Comparison of ENCODE assay signal across 22 mouse cellular contexts in the genomic region with DNA sequence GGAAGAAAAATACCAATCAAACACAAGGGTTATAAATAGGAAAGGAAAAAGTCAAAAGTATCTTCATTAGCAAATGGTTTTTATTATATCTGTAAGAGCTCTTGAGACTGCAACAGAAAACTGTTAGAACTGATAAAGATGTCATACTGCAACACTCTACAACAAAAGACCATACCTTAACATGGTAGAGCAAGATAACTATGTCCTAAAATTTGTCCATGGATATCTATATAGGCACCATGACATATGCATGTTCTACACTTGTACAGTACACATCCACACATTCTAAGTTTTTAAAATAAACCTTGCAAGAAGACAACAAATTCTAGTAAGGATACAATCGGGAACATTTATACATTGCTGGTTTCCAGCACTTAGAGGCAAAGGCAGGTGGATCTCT.
DNase-seq lines count a peak whose midpoint lies in the region; ATAC-seq and TF ChIP-seq lines count a peak whose summit lies in the region.
"Had no signal": no experiment of that assay in that cellular context is flagged by ENCODE, and none has a peak within 500 bp of the region (broad histone marks: within the 10 kb centered on the region; RNA-seq: fewer than 3 reads in every experiment).

No protein-coding gene starts in this region.

- no peaks in the 10 kb centered on the region for H3K9me3 ChIP-seq in liver, embryonic 11.5 days (ENCODE audit: control insufficient read depth, low read length)
- no peaks in the 10 kb centered on the region for H3K9me3 ChIP-seq in liver, embryonic 12.5 days (replicated peaks)
- H3K9me3 ChIP-seq in liver, postnatal 0 days (ENCODE audit: low read length): no peaks in the 10 kb centered on the region
- H3K9me3 ChIP-seq in liver, embryonic 13.5 days (replicated peaks): no peaks in the 10 kb centered on the region
- no peaks in the 10 kb centered on the region for H3K9me3 ChIP-seq in liver, embryonic 14.5 days (ENCODE audit: control insufficient read depth, low read length)
- H3K9me3 ChIP-seq: G1E had no signal

- ATAC-seq in liver, embryonic 11.5 days (replicated peaks; ENCODE audit: low FRiP score): peak; percentile 71; the same call in 1 of the 2 replicates
- peak; percentile 59; the same call in 1 of the 2 replicates for ATAC-seq in liver, embryonic 12.5 days
- ATAC-seq in liver, postnatal 0 days: no peak
- ATAC-seq in liver, embryonic 13.5 days (ENCODE audit: low read depth): peak; percentile 71
- ATAC-seq in liver, embryonic 14.5 days (ENCODE audit: insufficient read depth): 0 out of 2 replicates have a peak, but pooled peaks have one; percentile 39
- ATAC-seq: activated CD4-positive, CD25-positive, alpha-beta regulatory T cell, adult 4 months; CD4-positive, CD25-positive, alpha-beta regulatory T cell, adult 4 months; Patski had no signal

- no peak overlapping the region for H3K9ac ChIP-seq in liver, embryonic 11.5 days (ENCODE audit: low read depth, low read length)
- no peak overlapping the region for H3K9ac ChIP-seq in liver, embryonic 12.5 days
- H3K9ac ChIP-seq in liver, postnatal 0 days (replicated peaks): no peak overlapping the region
- no peak overlapping the region for H3K9ac ChIP-seq in liver, embryonic 13.5 days
- no peak overlapping the region for H3K9ac ChIP-seq in liver, embryonic 14.5 days (replicated peaks)

- 82% methylated on average over 1 of the region's 1 CpGs for WGBS in liver, embryonic 11.5 days
- 78% methylated on average over 1 of the region's 1 CpGs for WGBS in liver, embryonic 12.5 days (ENCODE audit: insufficient replicate concordance)
- WGBS in liver, postnatal 0 days (ENCODE audit: insufficient replicate concordance): 76% methylated on average over 1 of the region's 1 CpGs
- 75% methylated on average over 1 of the region's 1 CpGs for WGBS in liver, embryonic 13.5 days (ENCODE audit: insufficient replicate concordance)
- WGBS in liver, embryonic 14.5 days (ENCODE audit: insufficient replicate concordance): 75% methylated on average over 1 of the region's 1 CpGs

- H3K4me2 ChIP-seq in liver, embryonic 11.5 days: no peak overlapping the region
- H3K4me2 ChIP-seq in liver, embryonic 12.5 days: no peak overlapping the region
- H3K4me2 ChIP-seq in liver, postnatal 0 days (ENCODE audit: low read depth, low read length): no peak overlapping the region
- H3K4me2 ChIP-seq in liver, embryonic 13.5 days: no peak overlapping the region
- no peak overlapping the region for H3K4me2 ChIP-seq in liver, embryonic 14.5 days (ENCODE audit: low read depth)

- no peak for TF ChIP-seq EP300 in liver, postnatal 0 days (IDR thresholded peaks at IDR 0.05; ENCODE audit: low read depth)
- TF ChIP-seq EP300 in liver, embryonic 14.5 days (IDR thresholded peaks at IDR 0.05; ENCODE audit: low read depth): no peak

- no peaks in the 10 kb centered on the region for H3K27me3 ChIP-seq in liver, embryonic 11.5 days (replicated peaks; ENCODE audit: control insufficient read depth, insufficient read depth, low read length)
- no peaks in the 10 kb centered on the region for H3K27me3 ChIP-seq in liver, embryonic 12.5 days (replicated peaks)
- no peaks in the 10 kb centered on the region for H3K27me3 ChIP-seq in liver, postnatal 0 days (ENCODE audit: insufficient read depth, low read length)
- no peaks in the 10 kb centered on the region for H3K27me3 ChIP-seq in liver, embryonic 13.5 days
- H3K27me3 ChIP-seq in liver, embryonic 14.5 days (ENCODE audit: control insufficient read depth, insufficient read depth, low read length): no peaks in the 10 kb centered on the region
- H3K27me3 ChIP-seq: CH12.LX, Patski had no signal

- no peaks in the 10 kb centered on the region for H3K4me1 ChIP-seq in liver, embryonic 11.5 days (replicated peaks; ENCODE audit: control insufficient read depth, insufficient read depth, low read length)
- no peaks in the 10 kb centered on the region for H3K4me1 ChIP-seq in liver, embryonic 12.5 days
- H3K4me1 ChIP-seq in liver, postnatal 0 days (ENCODE audit: insufficient read depth): no peaks in the 10 kb centered on the region
- H3K4me1 ChIP-seq in liver, embryonic 13.5 days (replicated peaks): no peaks in the 10 kb centered on the region
- no peaks in the 10 kb centered on the region for H3K4me1 ChIP-seq in liver, embryonic 14.5 days (replicated peaks; ENCODE audit: control insufficient read depth in 2 of 2, insufficient read depth in 2 of 2, low read length in 1 of 2)

- no peak for TF ChIP-seq CTCF in liver, postnatal 0 days (IDR thresholded peaks at IDR 0.05; ENCODE audit: low read depth)
- no peak for TF ChIP-seq CTCF in liver, embryonic 14.5 days (IDR thresholded peaks at IDR 0.05; ENCODE audit: low read depth)

- H3K4me3 ChIP-seq in liver, embryonic 11.5 days (ENCODE audit: low read depth, low read length): no peak overlapping the region
- no peak overlapping the region for H3K4me3 ChIP-seq in liver, embryonic 12.5 days
- H3K4me3 ChIP-seq in liver, postnatal 0 days (ENCODE audit: low read depth, low read length): no peak overlapping the region
- H3K4me3 ChIP-seq in liver, embryonic 13.5 days (replicated peaks): no peak overlapping the region
- H3K4me3 ChIP-seq in liver, embryonic 14.5 days (ENCODE audit: insufficient read depth in 1 of 2, low read depth in 2 of 2, low read length in 2 of 2): no peak overlapping the region

- no peak overlapping the region for H3K27ac ChIP-seq in liver, embryonic 11.5 days (ENCODE audit: low read depth, low read length)
- no peak overlapping the region for H3K27ac ChIP-seq in liver, embryonic 12.5 days
- no peak overlapping the region for H3K27ac ChIP-seq in liver, postnatal 0 days (ENCODE audit: low read depth)
- H3K27ac ChIP-seq in liver, embryonic 13.5 days: no peak overlapping the region
- no peak overlapping the region for H3K27ac ChIP-seq in liver, embryonic 14.5 days

- no peak for DNase-seq in liver, embryonic 11.5 days (ENCODE audit: low spot score)
- DNase-seq in liver: no peak
- no peak for DNase-seq in liver, postnatal 0 days
- no peak for DNase-seq in liver, embryonic 13.5 days
- DNase-seq in liver, embryonic 14.5 days (ENCODE audit: low read depth in 3 of 3, low spot score in 3 of 3): peak in 1 of 3 experiments; percentile 0
- no peak for DNase-seq in adrenal gland, postnatal 10 days
- DNase-seq in testis, postnatal 14 days (ENCODE audit: low spot score): no peak
- DNase-seq: adrenal gland, adult 2 months; adrenal gland, adult 8-10 months; adrenal gland, postnatal 14 days; adrenal gland, postnatal 25 days; adrenal gland, postnatal 36 days; B cell, adult 2 months; cerebellum, adult 11 months; cerebellum, adult 11-12 months; cerebellum, adult 18-20 months had no signal

- no peaks in the 10 kb centered on the region for H3K36me3 ChIP-seq in liver, embryonic 11.5 days (ENCODE audit: control insufficient read depth, insufficient read depth, low read length)
- H3K36me3 ChIP-seq in liver, embryonic 12.5 days: no peaks in the 10 kb centered on the region
- H3K36me3 ChIP-seq in liver, postnatal 0 days (replicated peaks; ENCODE audit: insufficient read depth, low read length): no peaks in the 10 kb centered on the region
- 0 out of 2 replicates have a peak, but pooled peaks cover 5% of the 10 kb centered on the region for H3K36me3 ChIP-seq in liver, embryonic 13.5 days
- no peaks in the 10 kb centered on the region for H3K36me3 ChIP-seq in liver, embryonic 14.5 days (replicated peaks; ENCODE audit: control insufficient read depth, insufficient read depth, low read depth)
